Mouse (Mus musculus) heart, postnatal 36 days (tissue): ENCODE data around the gene Trim69. TPM values are rescaled to one million over a fixed set of nuclear protein-coding genes. Genes with fewer than 3 reads are reported as not detected.
A peak's percentile ranks its signal among the peaks of the same experiment; 100 is the strongest.

Source experiments
- DNase-seq, 2 experiments: peaks; one replicate each; pipeline ENCODE4 v3.0.0; 2021 to 2022
- intact Hi-C: fragments of 180-260 bp; cut with DNase I; formaldehyde crosslinking; loops from one replicate; pipeline ENCODE4 v1.15.1; 2025
- total RNA-seq, 2 experiments: library from RNA; stranded (reverse); gene quantifications; 2 replicates each; pipeline ENCODE4 v1.2.3; 2021

Trim69 gene
- total RNA-seq, result under 1 TPM in 1 of 2 experiments, not detected in 1; 0.14 TPM

DNA sequence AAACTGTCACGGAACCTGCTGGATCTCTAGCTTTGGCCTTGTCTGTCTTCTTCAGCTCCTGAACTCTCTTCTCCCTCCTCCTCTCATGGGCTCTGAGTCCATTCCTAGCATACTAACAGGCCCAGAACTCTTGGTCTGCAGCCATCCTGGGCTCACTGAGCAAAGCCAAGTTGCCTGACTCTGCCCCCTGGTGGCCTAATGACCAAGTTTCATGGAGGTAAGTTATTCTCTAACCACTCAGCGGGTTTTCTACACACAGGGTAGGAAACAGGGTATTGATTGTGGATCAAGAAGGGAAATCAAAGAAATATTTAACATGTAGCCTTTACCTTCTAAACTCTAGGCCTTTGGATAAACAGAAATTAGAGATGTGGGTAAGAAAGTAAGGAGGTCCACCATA lies at the start of gene Trim69:
Gene Trim69, plus strand, starts transcription at position 21 of the 400 bp plus-strand sequence.
- DNase-seq, result peak; percentile 84 to 89

DNA sequence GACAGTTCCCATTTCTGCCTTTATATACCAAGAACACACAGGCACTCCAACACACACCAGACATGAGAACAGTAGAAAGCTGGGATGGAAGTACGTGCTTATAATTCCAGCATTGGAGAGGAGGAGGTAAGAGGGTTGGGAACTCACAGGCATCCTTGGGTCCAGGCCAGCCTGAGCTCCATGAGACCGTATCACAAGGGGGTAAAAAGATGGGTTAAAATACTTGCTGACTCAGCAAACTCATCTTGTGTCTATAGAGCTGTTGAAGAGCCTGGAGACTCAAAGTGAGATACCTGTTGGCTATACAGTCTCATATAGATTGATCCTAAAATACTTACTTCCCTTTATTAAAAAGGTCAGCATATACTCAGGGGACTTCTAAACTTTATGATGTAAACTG lies 43.6 kb upstream of the Trim69 start:
- intact Hi-C loops, result no loop called here
- DNase-seq, result no peak

More for the DNA sequence above, at the start of gene Trim69:
- intact Hi-C loops, result loop anchor here (1.0 to 2.0 kb wide), 3 partner anchors 14 to 90 kb away; partner anchors contain the start of genes B2m and Spg11

DNA sequence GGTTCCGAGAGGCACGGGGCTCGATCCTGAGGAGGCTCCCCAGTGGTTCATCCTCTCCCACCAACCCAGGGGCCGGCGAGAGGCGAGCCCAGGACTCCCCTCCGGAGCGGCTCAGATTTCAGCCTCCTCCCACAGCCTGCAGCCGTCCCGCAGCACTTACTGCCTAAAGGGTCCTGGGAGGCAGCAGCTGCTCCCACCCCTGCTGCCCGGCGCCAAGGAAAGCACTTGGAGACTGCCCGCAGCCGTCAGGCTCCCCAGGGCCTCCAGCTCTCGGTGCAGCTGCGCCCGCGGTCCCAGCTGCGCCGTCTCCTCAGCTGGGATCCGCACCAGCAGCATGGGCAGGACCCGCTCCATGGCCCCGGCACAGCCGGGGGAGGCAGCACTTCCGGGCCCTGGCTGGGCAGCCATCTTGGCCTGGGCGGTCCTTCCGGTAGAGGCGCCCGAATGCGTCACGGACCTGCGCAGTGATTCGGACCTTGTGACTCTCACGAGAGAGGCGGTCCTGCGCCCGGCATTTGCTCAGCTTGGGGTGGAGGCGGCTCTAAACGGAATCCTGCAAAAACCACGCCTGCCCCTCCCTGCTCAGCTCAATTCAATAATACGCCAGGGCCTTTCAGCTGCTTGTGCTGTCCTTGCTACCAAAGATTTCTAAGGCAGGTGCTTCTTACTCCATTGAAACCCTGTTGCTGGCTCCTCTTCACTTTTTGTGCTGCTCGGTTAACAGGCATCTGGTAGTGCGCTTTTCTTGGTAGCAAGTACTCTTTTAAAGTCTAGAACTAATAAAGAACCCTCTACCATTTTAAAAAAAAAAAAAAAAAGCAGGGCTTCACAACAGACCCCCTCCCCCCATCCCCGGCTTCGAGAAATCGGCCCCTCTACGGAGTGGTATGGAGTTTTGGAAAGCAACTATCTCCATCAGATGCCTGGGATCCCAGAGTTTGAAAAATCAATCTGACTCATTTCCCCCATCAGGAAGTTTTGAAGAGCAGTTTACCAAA lies 42.2 kb upstream of the Trim69 start, which contains the start of gene Spg11:
Gene Spg11, minus strand, starts transcription at position 426 of the 998 bp plus-strand sequence.
- peak; percentile 98 for DNase-seq
- intact Hi-C loops, result loop anchor here (1.0 to 2.0 kb wide), 2 partner anchors 29 to 43 kb away; partner anchors contain the start of genes B2m and Trim69

DNA sequence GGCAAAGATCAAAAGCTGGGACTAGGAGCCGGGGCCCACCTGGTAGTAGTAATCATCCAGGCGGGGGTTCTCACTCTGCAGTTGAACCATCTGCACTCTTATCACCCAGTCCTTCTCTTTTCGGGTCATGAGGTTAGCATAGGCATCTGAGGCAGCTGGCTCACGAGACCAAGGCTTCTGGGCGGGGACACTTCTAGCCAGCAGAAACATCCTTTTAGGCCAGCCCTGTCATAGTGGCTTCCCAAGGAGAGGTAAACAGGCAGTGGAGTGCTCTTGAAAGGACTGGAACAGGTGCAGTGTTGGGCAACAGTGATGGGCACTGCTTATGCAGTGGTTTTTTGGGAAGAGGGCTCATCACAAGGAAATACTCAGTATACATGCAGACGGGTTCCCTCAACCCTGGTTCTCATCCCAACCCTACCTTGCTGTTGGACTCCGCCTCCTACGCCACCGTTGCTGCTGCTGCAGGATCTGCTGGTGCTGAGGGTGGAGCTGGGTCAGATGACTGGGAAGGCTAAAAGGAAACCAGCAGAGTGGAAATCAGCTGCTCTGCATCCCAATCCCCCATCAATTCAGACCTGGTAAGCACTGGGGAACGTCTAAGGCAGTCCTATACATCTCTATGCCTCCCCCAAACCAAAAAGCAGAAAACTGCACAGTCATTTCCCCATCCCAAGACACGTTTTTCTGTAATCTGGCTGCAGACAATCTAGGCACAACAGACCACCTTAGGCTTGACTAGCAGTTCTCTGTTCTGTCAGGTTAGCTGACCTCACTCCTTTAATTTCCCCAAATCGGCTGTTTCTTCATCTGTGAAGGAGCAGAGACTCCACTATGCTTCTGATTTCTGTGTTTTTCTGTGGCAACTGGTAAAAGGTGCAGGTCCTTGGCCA lies 34.6 kb upstream of the Trim69 start:
- intact Hi-C loops, result no loop called here
- no peak for DNase-seq

DNA sequence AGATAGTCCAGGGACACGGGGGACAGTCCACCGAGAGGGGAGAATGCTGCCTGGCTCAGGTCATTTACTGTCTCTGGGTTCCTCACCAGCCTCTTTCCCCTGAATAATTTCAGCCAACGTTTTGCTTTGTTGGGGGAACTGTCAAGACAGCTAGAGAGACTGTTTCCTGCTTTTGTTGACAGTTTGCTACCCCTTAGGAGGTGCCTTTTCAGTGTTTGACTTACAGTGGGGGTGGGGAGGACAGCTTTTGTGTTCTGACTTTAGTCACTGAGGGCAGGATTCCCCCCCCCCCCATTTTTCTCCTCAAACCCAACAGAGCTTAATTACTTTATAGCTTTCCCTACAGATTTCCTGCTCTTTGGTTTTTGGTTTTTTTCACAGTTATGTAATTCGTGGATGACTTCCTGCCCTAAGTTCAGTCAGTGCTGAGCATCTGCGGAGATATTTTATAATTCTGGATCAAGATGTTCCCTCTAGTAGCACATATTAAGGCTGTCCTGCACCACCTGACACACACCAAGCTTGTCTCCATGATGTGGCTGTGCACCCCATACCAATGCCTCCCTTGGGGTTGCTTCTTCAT lies 33.6 kb upstream of the Trim69 start:
- no peak for DNase-seq
- intact Hi-C loops, result no loop called here

DNA sequence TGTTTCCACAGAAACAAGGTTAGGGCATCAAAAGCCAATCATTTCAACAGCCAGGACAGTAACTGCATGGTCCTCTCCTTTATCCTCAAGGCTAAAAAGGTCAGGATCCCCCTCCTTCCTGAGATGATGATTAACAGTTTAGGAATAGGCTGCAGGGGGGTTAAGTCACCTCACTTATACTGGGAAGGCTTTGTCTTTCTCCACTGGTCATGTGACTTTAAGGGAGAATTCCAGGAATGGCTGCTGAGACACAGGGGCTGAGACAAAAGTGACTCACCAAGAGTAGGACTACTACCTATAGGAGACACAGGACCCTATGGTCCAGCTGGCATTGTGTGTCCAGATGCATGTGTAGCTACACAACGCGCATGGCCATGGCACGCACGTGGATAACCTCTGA lies 32.9 kb upstream of the Trim69 start:
- intact Hi-C loops, result no loop called here
- no peak for DNase-seq

DNA sequence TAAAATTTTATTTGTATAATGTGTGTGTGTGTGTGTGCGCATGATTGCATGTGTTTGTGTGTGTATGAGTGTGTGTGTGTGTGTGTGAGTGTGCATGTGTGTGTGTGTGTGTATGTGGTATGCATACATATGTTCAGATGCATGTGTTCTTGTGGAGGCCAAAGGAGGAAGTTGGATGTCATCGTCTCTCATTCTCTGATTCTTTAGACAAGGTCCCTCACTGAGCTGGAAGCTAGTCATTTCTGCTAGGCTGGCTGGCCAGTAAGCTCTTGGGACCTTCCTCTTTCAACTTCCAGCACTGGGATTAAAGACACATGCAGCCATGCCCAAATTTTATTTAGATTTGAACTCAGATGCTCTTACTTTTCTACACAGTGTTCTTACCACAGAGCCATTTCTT lies 28.4 kb upstream of the Trim69 start:
- DNase-seq, result no peak
- intact Hi-C loops, result no loop called here

DNA sequence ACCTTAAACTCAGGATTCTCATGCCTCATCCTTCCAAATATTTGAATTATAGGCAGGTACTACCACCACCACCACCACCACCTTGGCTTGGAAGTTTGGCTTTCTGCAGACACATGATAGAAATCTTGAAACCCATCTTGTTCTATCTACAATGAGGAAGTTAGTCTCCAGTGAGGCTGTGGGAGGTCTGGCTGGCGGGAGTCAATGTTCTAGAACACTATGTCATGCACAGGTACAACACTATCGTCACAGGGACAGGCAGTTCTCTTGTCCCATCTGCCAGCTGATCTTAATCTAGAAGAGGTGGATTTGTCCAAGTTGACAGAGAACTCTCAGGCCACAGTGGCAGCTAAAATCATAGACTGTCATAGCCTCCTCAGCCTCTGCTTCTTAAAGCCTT lies 27.9 kb upstream of the Trim69 start:
- no peak for DNase-seq
- intact Hi-C loops, result no loop called here

DNA sequence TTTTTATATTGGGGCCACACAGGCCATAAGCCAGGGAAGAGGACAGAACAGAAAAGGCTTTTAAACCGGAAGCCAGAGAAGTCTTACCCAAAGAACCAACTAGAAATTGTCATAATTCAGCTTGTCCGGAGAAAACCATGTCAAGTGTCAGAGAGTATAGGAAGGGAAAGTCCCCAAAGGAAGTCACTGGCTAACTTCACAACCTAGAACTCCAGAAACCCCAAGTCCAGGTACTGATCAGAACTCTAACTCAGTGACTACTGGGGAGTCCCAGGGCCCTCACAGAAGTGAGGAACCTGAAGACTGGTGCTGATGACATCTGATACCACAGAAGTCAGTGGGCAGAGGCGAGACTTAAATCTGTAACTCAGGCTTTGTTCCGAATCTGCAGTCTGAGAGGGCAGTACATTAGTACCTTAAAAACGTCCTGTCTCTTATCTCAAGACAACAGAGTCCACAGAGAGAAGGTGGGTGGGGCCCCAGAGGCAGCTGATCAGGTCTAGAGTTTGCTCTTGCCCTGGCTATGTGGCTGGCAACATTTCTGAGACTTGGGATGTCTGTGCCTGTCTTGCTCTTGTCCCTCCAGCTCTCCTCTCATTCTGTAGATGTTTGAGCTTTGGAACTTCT lies 22.5 kb upstream of the Trim69 start:
- no peak for DNase-seq
- intact Hi-C loops, result no loop called here

DNA sequence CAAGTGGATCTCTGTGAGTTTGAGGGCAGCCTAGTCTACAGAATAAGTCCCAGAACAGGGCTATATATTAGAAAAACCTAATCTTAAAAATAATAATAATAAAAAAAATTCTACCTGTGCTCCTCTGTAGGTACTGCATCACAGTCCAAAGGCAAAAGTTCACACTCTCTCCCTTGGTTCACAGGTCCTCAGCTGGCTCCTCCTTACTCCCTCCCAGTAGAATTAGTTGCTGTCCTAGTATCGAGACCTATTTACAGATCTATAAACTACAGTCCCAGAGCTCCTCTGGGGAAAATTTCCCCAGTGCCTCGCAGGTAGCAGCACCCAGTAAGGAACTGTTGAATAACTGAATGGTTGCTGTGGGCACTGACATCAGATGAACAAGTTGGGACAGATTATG lies 19.7 kb upstream of the Trim69 start:
- intact Hi-C loops, result no loop called here
- no peak for DNase-seq

DNA sequence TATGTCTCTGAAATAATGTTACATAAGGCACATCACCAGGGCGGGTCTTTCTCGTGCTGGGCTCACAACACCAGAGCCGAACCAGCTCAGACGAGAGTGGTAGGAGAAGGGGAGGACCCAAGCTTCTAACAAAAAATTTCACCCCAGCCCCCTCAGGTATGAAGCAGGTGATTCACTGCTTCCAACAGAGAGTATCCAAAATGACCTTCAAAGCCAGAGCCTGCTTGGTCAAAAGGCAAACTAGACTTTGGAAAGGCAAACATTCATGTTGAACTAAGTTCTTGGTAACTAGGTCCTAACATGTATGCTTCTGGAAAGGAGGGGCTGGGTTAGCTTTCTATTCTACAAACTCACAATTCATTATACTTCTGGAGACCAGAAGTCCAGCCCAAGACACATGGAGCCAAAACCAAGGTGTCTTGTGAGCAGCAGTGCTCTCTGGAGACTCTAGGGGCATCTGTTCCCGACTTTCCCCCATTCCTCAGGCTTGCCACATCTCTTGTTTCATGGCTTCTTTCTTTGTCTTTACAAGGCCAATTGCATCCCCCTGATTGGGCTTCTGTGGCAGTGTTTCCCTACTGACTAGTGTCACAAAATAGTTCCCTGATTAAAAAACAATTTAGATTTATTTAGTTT lies 19.1 kb upstream of the Trim69 start:
- DNase-seq, result no peak
- intact Hi-C loops, result no loop called here

DNA sequence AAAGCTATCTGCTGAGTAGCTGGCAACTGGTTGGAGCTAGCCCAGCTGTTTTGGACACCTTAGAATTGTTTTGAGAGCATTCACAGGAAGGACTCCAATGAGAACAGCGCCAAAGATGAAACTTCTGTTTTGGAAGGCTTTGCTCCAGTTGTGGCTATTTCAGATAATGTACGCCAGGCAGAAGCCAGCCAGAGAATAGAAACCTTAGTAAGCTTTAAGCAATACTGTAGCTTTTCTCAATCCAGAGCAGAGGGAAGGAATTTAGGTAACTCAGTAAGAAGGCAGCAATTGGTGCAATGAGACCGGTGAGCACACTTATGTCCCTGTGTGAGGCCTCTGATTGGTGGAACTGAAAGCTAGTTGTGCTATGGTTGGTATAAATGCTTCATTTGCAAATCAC lies 17.4 kb upstream of the Trim69 start:
- DNase-seq, result no peak
- intact Hi-C loops, result no loop called here

DNA sequence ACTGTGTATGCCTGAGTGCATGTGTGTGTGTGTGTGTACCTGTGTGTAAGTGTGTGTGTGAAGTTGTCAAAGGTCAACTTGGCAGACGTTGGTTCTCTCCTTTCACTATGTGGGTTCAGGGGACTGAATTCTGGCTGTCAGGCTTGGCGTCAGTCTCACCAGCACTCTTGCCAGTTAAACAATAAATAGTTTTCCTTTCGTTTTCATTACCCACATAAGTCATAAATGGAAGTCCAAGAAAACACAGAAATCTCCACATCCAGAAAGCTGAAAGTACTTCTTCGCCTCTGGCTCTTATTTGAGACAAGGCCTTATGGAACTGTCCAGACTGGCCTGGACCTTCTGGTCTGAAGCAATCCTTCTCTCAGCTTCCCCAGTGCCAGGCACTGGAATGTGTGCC lies 14.7 kb upstream of the Trim69 start:
- intact Hi-C loops, result loop anchor here (2.0 kb wide), 1 partner anchor 15 kb away; the partner anchor contains the start of gene Trim69
- DNase-seq, result no peak

DNA sequence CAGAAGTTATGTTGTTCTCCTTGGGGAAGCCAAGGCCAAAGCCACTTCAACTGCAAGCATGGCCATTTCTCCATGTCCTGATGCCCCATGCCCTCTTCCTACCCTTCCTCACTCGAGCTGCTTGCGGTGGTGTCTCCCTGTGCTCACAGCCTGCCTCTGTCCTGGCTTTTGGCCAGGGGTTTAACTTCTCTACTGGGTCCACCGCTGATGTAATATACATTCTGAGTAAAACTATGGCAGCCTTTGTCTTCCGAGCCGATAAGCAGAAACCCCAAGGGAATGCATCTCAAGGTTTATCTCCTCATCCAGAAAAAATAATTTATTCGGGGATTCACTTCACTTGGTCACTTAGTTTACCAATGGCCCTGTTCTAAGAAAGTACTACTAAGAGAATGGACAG lies 13.8 kb upstream of the Trim69 start:
- intact Hi-C loops, result loop anchor here (1.0 to 2.0 kb wide), 2 partner anchors 14 to 28 kb away; partner anchors contain the start of genes Spg11 and Trim69
- DNase-seq, result peak in 1 of 2 experiments; percentile 26

DNA sequence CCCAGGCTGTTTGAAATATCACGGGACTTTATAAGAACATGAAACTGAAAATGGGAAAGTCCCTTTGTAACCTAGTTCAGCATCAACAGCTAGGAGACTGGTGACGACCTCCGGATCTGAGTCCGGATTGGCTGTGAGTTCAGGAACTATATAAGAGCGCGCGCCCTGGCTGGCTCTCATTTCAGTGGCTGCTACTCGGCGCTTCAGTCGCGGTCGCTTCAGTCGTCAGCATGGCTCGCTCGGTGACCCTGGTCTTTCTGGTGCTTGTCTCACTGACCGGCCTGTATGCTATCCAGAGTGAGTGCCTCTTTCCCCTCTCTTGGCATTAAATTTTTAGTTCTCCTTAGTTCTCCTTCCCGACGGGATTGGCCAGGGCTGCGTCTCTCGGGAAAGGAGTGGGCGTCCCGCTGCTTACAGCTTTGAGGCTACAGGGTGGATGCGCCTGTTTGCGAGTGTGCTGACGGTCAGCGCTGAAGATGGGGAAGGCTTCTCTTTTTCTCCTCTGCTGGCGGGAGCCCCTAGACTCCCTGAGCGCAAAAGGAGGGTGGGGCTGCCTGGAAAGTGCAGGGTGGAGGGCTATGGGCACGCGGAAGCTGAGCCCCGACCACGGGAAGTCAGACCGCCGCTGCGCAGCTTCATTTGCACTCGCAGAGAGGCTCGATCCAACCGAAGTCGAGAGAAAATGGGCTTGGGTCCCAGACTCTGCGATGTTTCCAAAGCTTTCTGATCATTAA lies 12.8 kb upstream of the Trim69 start, which contains the start of gene B2m:
Gene B2m, plus strand, starts transcription at position 179 of the 734 bp plus-strand sequence.
- DNase-seq, result peak; percentile 95
- intact Hi-C loops, result loop anchor here (1.0 to 2.0 kb wide), 2 partner anchors 13 to 29 kb away; partner anchors contain the start of genes Spg11 and Trim69

DNA sequence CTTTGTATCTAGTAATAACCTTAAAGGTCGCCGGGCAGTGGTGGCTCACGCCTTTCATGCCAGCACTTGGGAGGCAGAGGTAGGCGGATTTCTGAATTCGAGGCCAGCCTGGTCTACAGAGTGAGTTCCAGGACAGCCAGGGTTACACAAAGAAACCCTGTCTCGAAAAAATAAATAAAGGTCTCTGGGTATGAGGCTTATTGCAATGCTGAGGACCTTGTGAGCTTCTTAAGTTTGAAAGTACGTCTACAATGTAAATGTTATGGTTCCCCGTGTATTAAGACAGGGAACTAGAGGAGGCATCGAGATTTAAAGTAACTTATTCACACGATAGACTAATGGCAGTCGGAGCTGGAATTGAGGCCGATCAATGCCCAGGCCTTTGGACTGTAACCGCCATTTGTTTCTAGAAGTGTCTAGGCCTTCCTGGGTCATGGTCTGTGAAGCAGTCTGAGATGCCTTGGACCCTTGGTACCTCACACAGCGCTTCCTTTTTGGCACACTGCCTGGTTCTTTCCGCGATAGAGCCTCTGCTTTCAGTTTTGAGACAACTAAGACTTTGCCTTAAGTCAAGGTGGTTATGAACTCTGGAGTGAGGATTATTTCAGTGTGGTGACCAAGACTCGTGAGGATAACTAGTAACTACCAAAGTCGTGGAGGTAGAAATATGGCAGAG lies 12.1 kb upstream of the Trim69 start:
- peak; percentile 76 to 77 for DNase-seq
- intact Hi-C loops, result no loop called here

DNA sequence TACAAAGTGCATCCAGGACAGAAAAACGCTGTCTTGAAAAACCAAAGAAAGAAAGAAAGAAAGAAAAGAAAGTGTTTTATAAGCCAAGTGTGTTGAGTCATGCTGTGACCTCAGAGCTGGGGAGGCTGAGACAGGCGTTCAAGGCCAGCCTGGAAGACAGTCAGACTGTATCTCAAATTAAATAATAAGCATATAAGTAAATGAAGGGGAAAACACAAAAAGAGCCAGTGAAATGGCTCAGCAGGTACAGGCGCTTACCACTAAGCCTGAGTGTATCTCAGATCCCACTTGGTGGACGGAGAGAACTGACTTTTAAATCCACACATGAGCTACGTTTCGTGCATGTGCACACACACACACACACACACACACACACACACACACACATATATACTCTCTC lies 11.2 kb upstream of the Trim69 start:
- DNase-seq, result no peak
- intact Hi-C loops, result no loop called here

DNA sequence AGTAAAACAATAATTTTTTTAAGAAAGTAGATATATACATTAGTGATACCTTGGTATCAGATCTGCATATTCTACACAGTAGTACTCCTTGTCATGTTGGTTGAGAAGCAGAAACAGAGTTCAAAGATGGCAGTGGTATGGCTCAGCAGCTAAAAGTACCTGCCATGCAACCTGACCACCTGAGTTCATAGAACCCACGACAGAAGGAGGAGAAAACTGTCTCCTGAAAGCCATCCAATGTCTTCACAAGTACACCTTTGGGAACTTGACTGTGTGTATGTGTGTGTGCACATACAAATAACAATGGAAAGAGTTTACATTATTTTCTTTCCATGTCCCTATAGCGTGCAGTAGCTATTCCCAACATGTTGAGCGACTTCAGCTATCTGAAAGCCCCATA lies 10.8 kb upstream of the Trim69 start:
- DNase-seq, result no peak
- intact Hi-C loops, result no loop called here
